Mouse (Mus musculus): ENCODE results near the gene Dpm1.

DNA sequence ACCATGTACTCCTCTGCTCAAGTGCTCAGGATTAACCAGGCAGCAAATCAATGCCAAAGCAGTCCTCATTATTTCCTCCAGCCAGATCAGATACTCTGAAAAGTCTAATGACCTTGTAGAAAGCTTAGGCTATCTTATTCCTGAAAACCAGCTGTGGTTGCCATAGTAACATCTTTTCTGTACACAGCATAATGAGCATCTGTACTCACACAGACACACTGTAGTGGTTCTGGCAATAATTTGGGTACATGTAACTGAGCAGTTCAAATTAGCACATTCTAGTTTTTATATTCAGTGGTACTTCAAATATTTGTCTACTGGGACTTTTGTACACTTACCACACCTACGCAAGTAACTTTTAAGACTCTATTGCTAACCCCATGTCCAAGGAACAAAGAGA lies 32.0 kb downstream of the Dpm1 start:
- TF ChIP-seq CTCF (IDR thresholded peaks at IDR 0.05; ENCODE audit: borderline replicate concordance, insufficient read depth, low read depth, low read length): no peak
- no peak for TF ChIP-seq POLR2A (IDR thresholded peaks at IDR 0.05; ENCODE audit: borderline replicate concordance, insufficient read depth, low read length)

All from cerebellum, adult 2 months (tissue).